ENCODE assay signal across 16 mouse cellular contexts in genomic region chr4:137898490-137898889, GRCm38 (mm10).
"Had no signal": no experiment of that assay in that cellular context is flagged by ENCODE, and none has a peak within 500 bp of the region (broad histone marks: within the 10 kb centered on the region; RNA-seq: fewer than 3 reads in every experiment).

No protein-coding gene starts in this region.

- H3K4me2 ChIP-seq: kidney, embryonic 15.5 days; limb, embryonic 15.5 days; liver, embryonic 12.5 days; lung, embryonic 15.5 days; midbrain, embryonic 12.5 days; neural tube, embryonic 15.5 days had no signal

- ATAC-seq: intestine, embryonic 16.5 days; liver, embryonic 12.5 days had no signal

- H3K9ac ChIP-seq: limb, embryonic 15.5 days; liver, embryonic 12.5 days; lung, embryonic 15.5 days; neural tube, embryonic 15.5 days had no signal

- H3K4me3 ChIP-seq: kidney, embryonic 15.5 days; limb, embryonic 15.5 days; liver, embryonic 12.5 days; lung, embryonic 15.5 days; megakaryocyte, embryonic 14.5 days; midbrain, embryonic 12.5 days; neural tube, embryonic 15.5 days had no signal

- DNase-seq: kidney, adult 2 months; kidney, postnatal 14 days; lung, postnatal 14 days; right cerebral cortex, adult 18-20 months; right cerebral cortex, postnatal 25 days; thymus, adult 18-20 months had no signal

- H3K9me3 ChIP-seq: kidney, embryonic 15.5 days; limb, embryonic 15.5 days; liver, embryonic 12.5 days; lung, embryonic 15.5 days; megakaryocyte, embryonic 14.5 days; midbrain, embryonic 12.5 days; neural tube, embryonic 15.5 days had no signal

- H3K27me3 ChIP-seq: kidney, embryonic 15.5 days; limb, embryonic 15.5 days; neural tube, embryonic 15.5 days had no signal

- H3K36me3 ChIP-seq: kidney, embryonic 15.5 days; limb, embryonic 15.5 days; liver, embryonic 12.5 days; lung, embryonic 15.5 days; midbrain, embryonic 12.5 days; neural tube, embryonic 15.5 days had no signal

- H3K27ac ChIP-seq: kidney, embryonic 15.5 days; liver, embryonic 12.5 days; lung, embryonic 15.5 days; macrophage; midbrain, embryonic 12.5 days; stomach, postnatal 0 days had no signal
